Mouse (Mus musculus) liver, embryonic 14.5 days (tissue): ENCODE measurements around the gene Unc13d. TPM values are rescaled to one million over a fixed set of nuclear protein-coding genes. Genes with fewer than 3 reads are reported as not detected.
"Not testable (repeated sequence)": the region's sequence is repeated elsewhere in the genome, so short reads cannot be mapped to it uniquely, and the experiment has no call there.

Experiments used
- ATAC-seq: fragments of 200-750 bp; cut with Nextera tagmentation; 2 replicates; pipeline ENCODE4 v1.8.0; 2017; ENCODE audit warnings: moderate number of reproducible peaks, mild to moderate bottlenecking, moderate library complexity; ENCODE audit not compliant: insufficient read depth
- DNase-seq, 3 experiments: peaks; one replicate each; pipeline ENCODE4 v3.0.0-alpha.2; 2012 to 2013; ENCODE audit warnings: low read depth in 3 of 3, low spot score in 3 of 3
- H3K27ac ChIP-seq: fragments of 300-500 bp; sonication (generic); 2 replicates; pipeline ENCODE4 v1.5.1; 2014; ENCODE audit warnings: moderate library complexity, mild to moderate bottlenecking, control low read depth, inconsistent platforms
- H3K27me3 ChIP-seq: fragments of 300-500 bp; sonication (generic); 2 replicates; pipeline ENCODE4 v1.6.1; 2014; ENCODE audit warnings: mild to moderate bottlenecking, low read length, moderate library complexity; ENCODE audit not compliant: control insufficient read depth, insufficient read depth
- H3K36me3 ChIP-seq: fragments of 300-500 bp; sonication (generic); replicated peaks from 2 replicates; pipeline ENCODE4 v1.6.1; 2014; ENCODE audit warnings: low read depth; ENCODE audit not compliant: control insufficient read depth, insufficient read depth
- H3K4me1 ChIP-seq, 2 experiments: fragments of 200-500 bp in 1 of 2; fragments of 300-500 bp in 1 of 2; sonication (generic) in 1 of 2; replicated peaks; 2 replicates each; pipeline ENCODE4 v1.6.1; 2012 to 2014; ENCODE audit warnings: antibody characterized with exemption in 1 of 2, inconsistent platforms in 1 of 2, low read length in 1 of 2; ENCODE audit not compliant: control insufficient read depth in 2 of 2, insufficient read depth in 2 of 2
- H3K4me2 ChIP-seq: fragments of 300-500 bp; sonication (generic); 2 replicates; pipeline ENCODE4 v1.6.1; 2014; ENCODE audit warnings: low read depth, mild to moderate bottlenecking, control low read depth, moderate library complexity
- H3K4me3 ChIP-seq, 2 experiments: fragments of 200-500 bp in 1 of 2; fragments of 300-500 bp in 1 of 2; sonication (generic) in 1 of 2; 2 replicates each; pipeline ENCODE4 v1.5.1; 2012 to 2014; ENCODE audit warnings: low read depth in 2 of 2, low read length in 2 of 2, mild to moderate bottlenecking in 2 of 2, control low read depth in 1 of 2, inconsistent platforms in 1 of 2, moderate library complexity in 1 of 2; ENCODE audit not compliant: insufficient read depth in 1 of 2
- H3K9ac ChIP-seq: fragments of 300-500 bp; sonication (generic); replicated peaks from 2 replicates; pipeline ENCODE4 v1.6.1; 2014; ENCODE audit warnings: mild to moderate bottlenecking, control low read depth, moderate library complexity
- H3K9me3 ChIP-seq: fragments of 300-500 bp; sonication (generic); 2 replicates; pipeline ENCODE4 v1.6.1; 2016; ENCODE audit warnings: low read length, mixed read lengths; ENCODE audit not compliant: control insufficient read depth
- CTCF ChIP-seq: IDR thresholded peaks from 2 replicates; pipeline ENCODE4 v1.5.1; 2016; ENCODE audit warnings: antibody characterized with exemption, low read depth, control low read depth
- EP300 ChIP-seq: IDR thresholded peaks from 2 replicates; pipeline ENCODE4 v1.6.1; 2016; ENCODE audit warnings: antibody characterized with exemption, low read depth
- WGBS: fragments of 180-500 bp; shearing (Covaris S2); extraction: QIAGEN DNeasy Blood & Tissue Kit; methylation state at CpG from one replicate; pipeline ENCODE4 v1.1.7; 2014; ENCODE audit not compliant: insufficient replicate concordance; 5-methylcytosine and 5-hydroxymethylcytosine counted together
- polyA plus RNA-seq, 2 experiments: library from polyadenylated mRNA; depleted of rRNA in 1 of 2; stranded (reverse) in 1 of 2; unstranded in 1 of 2; fragments of >200 nt; fragmentation: Nextera tagmentation in 1 of 2; extraction: Ambion mirVana in 1 of 2; gene quantifications; 2 replicates each; pipeline versions ENCODE4 v1.2.1 to v1.2.3; 2012 to 2014

Gene Unc13d
- polyA plus RNA-seq (2012; rRNA removed): 18.7 and 19.6 TPM in 2 replicates
- 14.9 and 16.8 TPM in 2 replicates for polyA plus RNA-seq (2014; fragmentation: Nextera tagmentation; extraction: Ambion mirVana)

GRCm38 (mm10) chr11:116077446-116078204 lies at the start of gene Unc13d:
TSS of gene Unc13d (minus strand) at chr11:116077961.
- Histone ChIP-seq H3K9me3 (no peaks in the 10 kb centered on the region), H3K36me3 (peaks cover 39% of the 10 kb centered on the region), H3K9ac (peak within 1 kb of the TSS; percentile 94), H3K27me3 (no peaks in the 10 kb centered on the region), H3K4me2 (peak within 1 kb of the TSS; percentile 95), H3K4me3 (peak within 1 kb of the TSS; percentile 55 to 75), H3K4me1 (peaks cover 33% of the 10 kb centered on the region in 2 experiments), H3K27ac (peak within 1 kb of the TSS; percentile 93)
- WGBS: 6% methylated on average over 22 of the region's 22 CpGs
- DNase-seq (peak; percentile 59 to 80 (median 73)), ATAC-seq (peak; percentile 88)
- TF ChIP-seq CTCF: peak; percentile 88
- TF ChIP-seq EP300: no peak

- Histone ChIP-seq H3K9ac (no peak overlapping the region), H3K36me3 (peaks cover 4% of the 10 kb centered on the region), H3K4me2 (no peak overlapping the region), H3K27me3 (no peaks in the 10 kb centered on the region), H3K27ac (no peak overlapping the region), H3K4me1 (peaks cover 3 to 11% of the 10 kb centered on the region in 2 experiments; a peak in 3 of 4 replicates), H3K4me3 (no peak overlapping the region), H3K9me3 (no peaks in the 10 kb centered on the region)
- TF ChIP-seq CTCF (no peak), EP300 (no peak)
- DNase-seq (no peak), ATAC-seq (no peak)
- WGBS: 82% methylated on average over 15 of the region's 15 CpGs
These were observed 48.5 kb upstream of the Unc13d start for GRCm38 (mm10) chr11:116126261-116126660.

DNA sequence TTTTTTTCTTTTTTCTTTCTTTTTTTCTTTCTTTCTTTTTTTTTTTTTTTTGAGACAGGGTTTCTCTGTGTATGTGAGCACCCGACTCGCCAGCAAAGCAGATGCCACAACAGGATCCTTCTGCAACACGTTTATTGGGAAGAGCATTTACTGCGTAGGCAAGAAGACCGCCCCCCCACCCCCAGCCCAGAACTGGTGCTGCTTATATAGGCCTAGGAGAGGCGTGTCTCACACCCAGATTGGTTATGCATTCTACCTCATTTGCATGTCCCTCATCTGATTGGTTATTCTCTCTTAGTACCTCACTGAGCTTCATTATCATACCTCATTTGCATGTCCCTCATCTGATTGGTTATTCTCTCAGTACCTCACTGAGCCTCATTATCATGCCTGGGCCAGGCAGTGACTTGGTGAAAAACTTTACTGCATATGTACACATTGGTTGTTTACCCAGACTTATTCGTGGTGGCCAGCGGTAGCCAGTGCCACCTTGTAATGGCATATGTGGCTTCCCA lies 44.0 kb upstream of the Unc13d start:
- not testable (repeated sequence) for ATAC-seq, DNase-seq, H3K4me2 ChIP-seq, H3K36me3 ChIP-seq, H3K4me3 ChIP-seq, H3K4me1 ChIP-seq, H3K27ac ChIP-seq, H3K27me3 ChIP-seq, H3K9me3 ChIP-seq, H3K9ac ChIP-seq
- 88% methylated on average over 8 of the region's 8 CpGs for WGBS

DNA sequence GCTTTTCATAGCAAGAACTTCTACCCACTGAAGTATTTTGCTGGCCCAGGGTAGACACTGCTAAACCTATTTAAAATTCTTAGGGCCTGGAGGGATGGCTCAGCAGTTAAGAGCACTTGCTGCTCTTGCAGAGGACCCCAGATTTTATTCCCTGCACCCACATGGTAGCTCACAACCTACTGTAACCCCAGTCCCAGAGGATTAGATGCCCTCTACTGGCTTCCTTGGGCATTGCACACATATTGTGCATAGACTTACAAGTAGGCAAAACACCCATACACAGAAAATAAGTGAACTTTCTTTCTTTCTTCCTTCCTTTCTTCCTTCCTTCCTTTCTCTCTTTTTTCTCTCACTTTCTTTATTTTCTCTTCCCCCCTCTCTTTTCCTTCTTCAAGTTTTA lies 40.1 kb upstream of the Unc13d start:
- Histone ChIP-seq H3K27ac (no peak overlapping the region), H3K4me3 (no peak overlapping the region), H3K4me1 (peaks cover 0 to 2% of the 10 kb centered on the region in 2 experiments; a peak in 2 of 4 replicates), H3K9ac (no peak overlapping the region), H3K9me3 (no peaks in the 10 kb centered on the region), H3K36me3 (no peaks in the 10 kb centered on the region), H3K27me3 (no peaks in the 10 kb centered on the region), H3K4me2 (no peak overlapping the region)
- ATAC-seq (no peak), DNase-seq (no peak)
- TF ChIP-seq EP300 (no peak), CTCF (peak; percentile 58)

GRCm38 (mm10) chr11:116117241-116117640 lies 39.5 kb upstream of the Unc13d start:
- WGBS: 45% methylated on average over 12 of the region's 12 CpGs
- TF ChIP-seq CTCF: no peak
- TF ChIP-seq EP300: no peak
- Histone ChIP-seq H3K9ac (no peak overlapping the region), H3K4me2 (no peak overlapping the region), H3K4me3 (no peak overlapping the region), H3K27me3 (no peaks in the 10 kb centered on the region), H3K27ac (no peak overlapping the region), H3K9me3 (no peaks in the 10 kb centered on the region), H3K4me1 (peaks cover 0 to 2% of the 10 kb centered on the region in 2 experiments; a peak in 2 of 4 replicates), H3K36me3 (no peaks in the 10 kb centered on the region)
- no peak for ATAC-seq
- no peak for DNase-seq
